ENCODE assay signal across 7 mouse cellular contexts in the genomic region with DNA sequence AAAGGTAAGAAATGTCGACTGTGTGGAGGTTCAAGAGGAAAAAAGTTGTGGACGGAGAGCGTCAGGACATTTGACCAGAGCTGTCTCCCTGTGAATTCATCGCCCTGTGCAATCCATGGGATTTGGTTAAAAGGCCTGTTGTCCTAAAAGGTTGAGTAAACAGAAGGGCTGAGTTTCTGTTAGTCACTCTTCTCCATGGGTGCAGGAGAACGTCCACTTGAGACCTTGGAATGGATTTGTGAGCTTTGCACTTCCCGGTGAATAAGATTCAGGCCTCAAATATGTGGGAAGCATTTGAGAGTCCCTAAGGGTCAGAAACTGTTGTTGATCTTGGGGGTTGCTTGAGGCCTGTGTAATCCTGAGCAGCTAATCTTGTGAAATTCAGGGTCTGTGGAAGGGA. TPM values are rescaled to one million over a fixed set of nuclear protein-coding genes. Genes with fewer than 3 reads are reported as not detected.
DNase-seq lines count a peak whose midpoint lies in the region; ATAC-seq and TF ChIP-seq lines count a peak whose summit lies in the region.

No protein-coding gene starts in this region.

- H3K27ac ChIP-seq in kidney, postnatal 0 days = no peak overlapping the region
- no peak overlapping the region for H3K27ac ChIP-seq in embryonic facial prominence, embryonic 10.5 days (replicated peaks)
- no peak overlapping the region for H3K27ac ChIP-seq in intestine, embryonic 14.5 days (ENCODE audit: low read depth)

- TF ChIP-seq POLR2A in myocyte (IDR thresholded peaks at IDR 0.05; ENCODE audit: insufficient read length, low read depth) = no peak

- H3ac ChIP-seq in myocyte (ENCODE audit: control insufficient read depth, insufficient read length) = no peak overlapping the region

- peak overlapping the region; percentile 91 for H3K4me2 ChIP-seq in kidney, postnatal 0 days (ENCODE audit: low read length)
- peak overlapping the region; percentile 88 for H3K4me2 ChIP-seq in intestine, embryonic 14.5 days (ENCODE audit: low read length)
- peak overlapping the region; percentile 68 for H3K4me2 ChIP-seq in myocyte (ENCODE audit: low read depth)

- ATAC-seq in kidney, postnatal 0 days (replicated peaks; ENCODE audit: low FRiP score, low read depth) = no peak
- ATAC-seq in intestine, embryonic 14.5 days (replicated peaks; ENCODE audit: low FRiP score, low TSS enrichment, low read depth) = no peak

- H3K79me2 ChIP-seq in myocyte (ENCODE audit: control insufficient read depth, insufficient read depth) = peaks cover 44% of the 10 kb centered on the region

- no peak for DNase-seq in kidney, postnatal 0 days (ENCODE audit: low spot score)
- DNase-seq in kidney, postnatal 36 days = no peak
- DNase-seq in embryonic facial prominence, embryonic 10.5 days (ENCODE audit: low spot score) = no peak
- DNase-seq in intestine, embryonic 14.5 days (ENCODE audit: low spot score) = no peak
- no peak for DNase-seq in left cerebral cortex, adult 9 months (ENCODE audit: low spot score in 2 of 2)
- DNase-seq in thymus, adult 18-20 months = no peak

- no peaks in the 10 kb centered on the region for H3K27me3 ChIP-seq in kidney, postnatal 0 days (ENCODE audit: insufficient read depth, low read length)
- no peaks in the 10 kb centered on the region for H3K27me3 ChIP-seq in embryonic facial prominence, embryonic 10.5 days (replicated peaks; ENCODE audit: low read depth, poor library complexity, severe bottlenecking)
- no peaks in the 10 kb centered on the region for H3K27me3 ChIP-seq in intestine, embryonic 14.5 days (replicated peaks; ENCODE audit: control insufficient read depth, insufficient read depth, low read length)
- H3K27me3 ChIP-seq in myocyte (ENCODE audit: control insufficient read depth, insufficient read depth, insufficient read length) = no peaks in the 10 kb centered on the region

- no peak for TF ChIP-seq CTCF in kidney, postnatal 0 days (IDR thresholded peaks at IDR 0.05; ENCODE audit: low read depth)

- H3K36me3 ChIP-seq in kidney, postnatal 0 days (ENCODE audit: insufficient read depth, low read length) = no peaks in the 10 kb centered on the region
- H3K36me3 ChIP-seq in embryonic facial prominence, embryonic 10.5 days (replicated peaks) = no peaks in the 10 kb centered on the region
- H3K36me3 ChIP-seq in intestine, embryonic 14.5 days (ENCODE audit: control insufficient read depth, insufficient read depth, low read length) = no peaks in the 10 kb centered on the region
- no peaks in the 10 kb centered on the region for H3K36me3 ChIP-seq in myocyte (ENCODE audit: control insufficient read depth, insufficient read depth)

- 69% methylated on average over 6 of the region's 6 CpGs for WGBS in kidney, postnatal 0 days
- WGBS in embryonic facial prominence, embryonic 10.5 days = 77% methylated on average over 6 of the region's 6 CpGs
- 77% methylated on average over 6 of the region's 6 CpGs for WGBS in intestine, embryonic 14.5 days

- H3K4me3 ChIP-seq in kidney, postnatal 0 days (replicated peaks; ENCODE audit: low read depth, low read length) = peak overlapping the region; percentile 84; the same call in 1 of the 2 replicates
- peak overlapping the region; percentile 92 for H3K4me3 ChIP-seq in embryonic facial prominence, embryonic 10.5 days
- peak overlapping the region; percentile 85; the same call in 1 of the 2 replicates for H3K4me3 ChIP-seq in intestine, embryonic 14.5 days (ENCODE audit: low read depth, low read length)
- H3K4me3 ChIP-seq in myocyte = peak overlapping the region; percentile 75

- H3K9ac ChIP-seq in kidney, postnatal 0 days (ENCODE audit: low read depth, low read length) = no peak overlapping the region
- no peak overlapping the region for H3K9ac ChIP-seq in intestine, embryonic 14.5 days (ENCODE audit: low read length)

- no peaks in the 10 kb centered on the region for H3K9me3 ChIP-seq in kidney, postnatal 0 days (replicated peaks; ENCODE audit: low read length)
- H3K9me3 ChIP-seq in embryonic facial prominence, embryonic 10.5 days = no peaks in the 10 kb centered on the region
- H3K9me3 ChIP-seq in intestine, embryonic 14.5 days (ENCODE audit: control insufficient read depth, low read length) = no peaks in the 10 kb centered on the region

- H3K4me1 ChIP-seq in kidney, postnatal 0 days (replicated peaks; ENCODE audit: insufficient read depth, low read length) = 0 out of 2 replicates have a peak, but pooled peaks cover 9% of the 10 kb centered on the region
- H3K4me1 ChIP-seq in embryonic facial prominence, embryonic 10.5 days = peaks cover 18% of the 10 kb centered on the region
- no peaks in the 10 kb centered on the region; the same call in 1 of the 2 replicates for H3K4me1 ChIP-seq in intestine, embryonic 14.5 days (replicated peaks; ENCODE audit: control insufficient read depth, insufficient read depth, low read length)

TF ChIP-seq in myocyte, 11 proteins besides CTCF, POLR2A, EP300 and RAD21:
- TF ChIP-seq TCF12 (IDR thresholded peaks at IDR 0.05; ENCODE audit: insufficient read depth, poor library complexity, severe bottlenecking) (no peak), MYOD1 (IDR thresholded peaks at IDR 0.05; ENCODE audit: control insufficient read depth in 1 of 3, insufficient read length in 2 of 3, low read depth in 2 of 3) (no peak), SRF (IDR thresholded peaks at IDR 0.05; ENCODE audit: control insufficient read depth, insufficient read length, low read depth) (no peak), E2F4 (IDR thresholded peaks at IDR 0.05; ENCODE audit: insufficient read depth) (no peak), POLR2AphosphoS2 (IDR thresholded peaks at IDR 0.05; ENCODE audit: insufficient read length, low read depth) (no peak), REST (IDR thresholded peaks at IDR 0.05; ENCODE audit: insufficient read depth, insufficient read length) (no peak), MYOG (IDR thresholded peaks at IDR 0.05; ENCODE audit: control insufficient read depth in 1 of 3, insufficient read depth in 1 of 3, insufficient read length in 2 of 3, low read depth in 2 of 3) (no peak), CEBPB (IDR thresholded peaks at IDR 0.05; ENCODE audit: insufficient read depth, poor library complexity, severe bottlenecking) (no peak), MAX (IDR thresholded peaks at IDR 0.05; ENCODE audit: low read depth) (no peak), USF1 (IDR thresholded peaks at IDR 0.05; ENCODE audit: low read depth) (no peak), TCF3 (IDR thresholded peaks at IDR 0.05; ENCODE audit: insufficient read length, low read depth) (no peak)

RNA-seq across cellular contexts. Expression of a gene that starts 1.4 kb away (rescaled TPM):
- 4.3 and 4.6 TPM in 2 replicates for polyA plus RNA-seq in kidney, postnatal 0 days (2015; fragmentation: Nextera tagmentation; extraction: Ambion mirVana)
- polyA plus RNA-seq in embryonic facial prominence, embryonic 10.5 days (2016; fragmentation: Nextera tagmentation; extraction: Ambion mirVana) = 4.7 and 5.5 TPM in 2 replicates
- 8.1 and 9.3 TPM in 2 replicates for polyA plus RNA-seq in intestine, embryonic 14.5 days (2014; fragmentation: Nextera tagmentation; extraction: Ambion mirVana)
- 8.4 TPM for polyA plus RNA-seq in myocyte (2012; fragmentation: generic; extraction: Trizol)

RNA-seq across cellular contexts. Expression of a gene that starts 14.5 kb away (rescaled TPM):
- polyA plus RNA-seq in kidney, postnatal 0 days (2015; fragmentation: Nextera tagmentation; extraction: Ambion mirVana) = 5.7 and 7.8 TPM in 2 replicates
- polyA plus RNA-seq in embryonic facial prominence, embryonic 10.5 days (2016; fragmentation: Nextera tagmentation; extraction: Ambion mirVana) = 10.6 and 12.0 TPM in 2 replicates
- 6.5 and 8.9 TPM in 2 replicates for polyA plus RNA-seq in intestine, embryonic 14.5 days (2014; fragmentation: Nextera tagmentation; extraction: Ambion mirVana)
- polyA plus RNA-seq in myocyte (2012; fragmentation: generic; extraction: Trizol) = 4.7 TPM
